Mouse (Mus musculus) liver, embryonic 14.5 days (tissue): Measurements from ENCODE around the gene Sulf2.

Experiments used
- CTCF ChIP-seq: IDR thresholded peaks from 2 replicates; pipeline ENCODE4 v1.5.1; 2016; ENCODE audit warnings: antibody characterized with exemption, low read depth, control low read depth
- EP300 ChIP-seq: IDR thresholded peaks from 2 replicates; pipeline ENCODE4 v1.6.1; 2016; ENCODE audit warnings: antibody characterized with exemption, low read depth

GRCm38 (mm10) chr2:166141039-166141438, 14.4 kb downstream of the Sulf2 start:
- TF ChIP-seq CTCF (no peak), EP300 (no peak)
